Mouse (Mus musculus) spleen, postnatal 36 days (tissue): ENCODE results near the gene Zcwpw1.

Source experiments
- DNase-seq, 2 experiments: peaks; one replicate each; pipeline ENCODE4 v3.0.0; 2022; ENCODE audit warnings: low spot score in 2 of 2, mixed read lengths in 1 of 2

Gene Zcwpw1

GRCm38 (mm10) chr5:137784546-137784945, 3.1 kb upstream of the Zcwpw1 start:
- DNase-seq, result no peak

DNA sequence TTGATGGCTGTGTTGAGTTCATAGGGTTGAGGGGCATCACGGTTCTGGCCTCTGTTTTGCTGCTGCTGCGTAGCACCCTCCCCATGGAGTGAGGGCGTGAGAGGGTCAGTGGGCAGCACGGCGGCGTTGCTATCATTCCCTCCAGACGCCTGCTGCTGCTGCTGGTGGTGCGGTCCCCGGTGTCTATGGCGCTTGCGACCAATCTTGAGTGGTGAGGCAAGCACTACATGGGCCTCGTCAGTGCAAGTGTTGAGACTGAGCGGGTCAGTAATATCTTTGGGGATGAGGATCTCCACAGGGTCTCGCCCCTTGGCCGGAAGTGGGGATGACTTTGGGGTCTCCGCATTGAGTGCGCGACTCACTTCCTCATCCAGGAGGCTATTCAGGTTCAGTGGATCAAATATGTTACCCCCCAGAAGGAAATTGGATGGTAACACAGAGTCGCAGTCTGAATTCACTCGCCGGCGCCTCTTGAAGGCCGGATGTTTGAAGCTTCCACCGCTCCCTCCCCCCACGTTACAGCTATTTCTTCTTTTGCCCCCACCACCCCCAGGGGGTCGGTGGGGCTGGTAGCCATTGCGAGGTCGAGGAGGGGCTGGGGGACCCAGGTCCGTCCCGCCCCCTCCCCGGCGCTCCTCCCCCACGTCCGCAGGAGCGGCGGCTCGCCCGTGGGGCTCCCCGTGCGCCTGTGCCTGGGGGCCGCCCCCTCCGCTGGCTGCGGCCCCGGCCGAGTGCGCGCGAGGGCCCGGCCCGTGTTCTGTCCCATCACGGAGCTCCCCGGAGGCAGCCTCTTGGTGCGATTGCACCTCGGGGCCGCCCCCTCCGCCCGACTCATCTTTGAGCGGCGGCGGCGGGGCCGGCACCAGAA, 2.2 kb upstream of the Zcwpw1 start:
- peak; percentile 37 to 68 for DNase-seq

GRCm38 (mm10) chr5:137786109-137786942, 1.3 kb upstream of the Zcwpw1 start:
- DNase-seq, result peak; percentile 99 to 100

- peak in 1 of 2 experiments; percentile 40 for DNase-seq
Observed at GRCm38 (mm10) chr5:137788171-137788570, 573 bp downstream of the Zcwpw1 start.

DNA sequence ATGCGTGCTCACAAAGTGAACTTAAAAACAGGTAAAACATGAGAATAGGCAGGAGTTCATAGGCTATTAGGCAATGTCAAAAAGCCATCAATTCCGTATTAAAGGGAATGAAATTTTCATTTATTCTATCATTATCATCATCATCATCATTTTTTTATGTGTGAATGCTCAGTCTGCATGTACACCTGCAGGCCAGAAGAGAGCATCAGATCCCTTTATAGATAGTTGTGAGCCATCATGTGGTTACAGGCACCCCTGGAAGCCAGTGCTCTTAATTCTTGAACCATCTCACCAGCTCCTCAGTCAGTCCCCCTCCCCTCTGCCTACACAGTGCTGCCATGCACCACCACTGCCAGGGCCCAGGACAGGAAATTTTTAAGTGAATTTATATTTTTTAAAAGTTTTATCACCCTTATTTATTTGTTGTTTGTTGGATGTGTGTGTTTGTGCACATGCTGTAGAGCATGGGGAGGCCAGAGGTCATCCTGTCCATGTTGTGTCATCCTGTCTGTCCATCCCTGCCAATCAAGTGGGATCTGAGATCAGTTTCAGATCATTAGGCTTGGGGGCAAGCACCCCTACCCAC, 1.4 kb downstream of the Zcwpw1 start:
- DNase-seq, result no peak

DNA sequence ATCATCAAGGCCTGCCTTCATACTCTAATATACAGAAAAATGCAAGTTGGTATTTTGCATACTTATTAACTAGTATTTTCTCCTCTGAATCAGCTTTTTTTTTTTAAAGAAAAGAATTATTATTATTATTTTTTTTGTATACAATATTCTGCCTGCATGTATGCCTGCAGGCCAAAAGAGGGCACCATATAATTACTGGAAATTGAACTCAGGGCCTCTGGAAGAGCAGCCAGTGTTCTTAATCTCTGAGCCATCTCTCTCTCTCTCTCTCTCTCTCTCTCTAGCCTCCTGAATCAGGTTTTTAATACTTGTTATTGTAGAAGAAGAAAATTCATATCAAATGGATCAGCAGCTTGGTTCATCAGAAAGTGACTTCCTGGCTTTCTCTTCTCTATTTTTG, 4.0 kb downstream of the Zcwpw1 start:
- no peak for DNase-seq

- DNase-seq, result no peak
Observed at GRCm38 (mm10) chr5:137796606-137797005, 9.0 kb downstream of the Zcwpw1 start.

DNA sequence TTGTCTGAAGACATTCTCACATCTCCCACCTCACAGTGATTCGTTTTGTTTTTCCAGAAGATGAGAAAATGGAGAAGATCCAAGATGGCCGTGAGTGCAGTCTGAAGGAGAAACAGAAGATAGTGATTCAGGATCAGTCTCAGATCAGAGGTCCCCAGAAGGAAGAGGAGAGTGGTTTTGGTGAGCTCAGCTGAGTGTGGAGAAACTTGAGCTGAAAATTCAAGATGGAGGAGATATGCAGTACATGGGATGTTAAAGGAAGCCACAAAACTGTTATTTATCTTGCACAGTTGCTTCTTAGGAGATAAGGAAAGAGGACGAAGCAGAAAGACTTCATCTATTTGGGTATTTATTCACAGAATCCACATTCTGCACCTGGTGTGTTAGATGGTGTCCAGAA, 13.3 kb downstream of the Zcwpw1 start:
- no peak for DNase-seq

- no peak for DNase-seq
Observed at GRCm38 (mm10) chr5:137806158-137806557, 18.6 kb downstream of the Zcwpw1 start.

DNA sequence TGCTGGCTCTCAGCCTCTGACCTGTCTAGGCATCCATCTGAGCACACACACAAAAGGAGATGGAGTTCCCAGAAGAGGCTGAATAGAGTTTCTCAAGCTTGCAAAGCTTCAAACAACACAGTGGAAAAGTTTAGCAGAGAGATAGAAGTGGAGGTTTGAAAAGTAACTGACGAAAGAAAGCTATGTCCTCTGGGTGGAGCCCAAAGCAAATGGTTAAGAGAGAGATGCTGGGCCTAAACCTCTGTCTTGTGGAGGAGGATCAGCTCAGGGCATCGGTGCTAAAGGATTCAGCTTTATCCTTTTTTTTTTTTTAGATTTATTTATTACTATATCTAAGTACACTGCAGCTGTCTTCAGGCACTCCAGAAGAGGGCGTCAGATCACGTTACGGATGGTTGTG, 20.7 kb downstream of the Zcwpw1 start:
- DNase-seq, result no peak

DNA sequence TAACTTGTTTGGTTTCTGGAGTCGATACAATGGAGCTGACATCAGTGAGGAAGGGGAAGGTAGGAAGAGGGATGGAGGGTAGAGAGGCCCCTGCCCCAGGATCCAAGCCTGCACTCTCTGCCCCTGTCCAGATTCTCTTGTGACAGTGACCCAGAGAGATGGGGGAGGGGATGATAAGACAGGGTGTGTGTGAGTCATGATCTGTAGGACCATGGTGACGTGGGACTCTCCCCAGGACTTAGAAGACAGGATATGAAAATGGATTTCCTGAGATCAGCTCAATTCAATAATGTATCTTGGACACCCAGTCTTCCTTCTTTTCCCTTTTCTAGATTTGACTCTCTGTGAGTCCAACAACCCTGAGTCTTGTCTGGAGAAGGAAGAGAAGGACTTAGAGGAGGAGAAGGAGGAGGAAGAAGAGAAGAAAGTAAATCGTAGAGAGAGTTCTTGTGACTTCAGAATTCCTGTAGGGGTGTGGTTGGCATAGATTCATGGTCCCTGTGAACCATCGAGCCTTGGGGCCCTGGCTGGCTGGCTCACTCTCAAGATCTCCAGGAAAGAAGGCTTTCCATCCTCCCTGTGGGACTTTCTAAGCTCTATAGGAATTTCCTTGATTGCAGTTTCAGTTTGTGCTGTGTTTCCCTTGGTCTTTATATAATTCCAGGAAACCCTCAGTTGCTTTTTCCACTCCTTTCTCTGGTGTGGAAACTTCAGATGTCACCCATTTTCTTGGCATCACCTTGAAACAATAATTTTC, 30.0 kb downstream of the Zcwpw1 start:
- DNase-seq, result no peak

GRCm38 (mm10) chr5:137822126-137822525, 34.5 kb downstream of the Zcwpw1 start:
- no peak for DNase-seq

GRCm38 (mm10) chr5:137822602-137823001, 35.0 kb downstream of the Zcwpw1 start:
- DNase-seq, result no peak

DNA sequence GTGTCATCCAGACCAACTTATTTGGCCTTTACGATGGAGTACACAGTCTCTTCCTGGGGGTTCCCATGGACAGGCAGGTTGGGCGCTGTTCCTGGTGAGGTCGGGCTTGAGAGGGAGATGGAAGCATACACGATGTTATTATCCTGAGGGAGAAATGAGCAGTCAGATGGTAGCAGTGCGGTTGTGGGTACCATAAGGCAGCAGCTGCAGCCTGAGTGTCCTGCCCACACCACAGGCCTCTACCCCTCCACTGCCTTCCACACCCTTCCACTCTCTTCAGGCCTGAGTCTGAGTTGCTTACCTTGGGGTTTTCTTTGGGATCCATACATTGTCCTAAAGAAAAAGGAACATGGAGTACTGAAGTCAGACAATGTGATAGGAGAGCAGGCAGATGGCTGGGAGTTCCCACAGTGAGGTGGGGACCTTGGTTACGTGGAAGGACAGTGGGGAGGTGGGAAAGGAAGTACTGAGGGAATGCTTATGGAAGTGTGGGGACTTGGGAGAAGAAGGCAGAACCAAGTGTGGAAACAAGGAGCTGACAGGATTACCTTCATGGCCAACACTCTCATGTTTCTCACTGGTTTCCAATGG, 36.0 kb downstream of the Zcwpw1 start:
- DNase-seq, result no peak

- peak; percentile 14 to 36 for DNase-seq
Observed at GRCm38 (mm10) chr5:137825030-137825429, 37.4 kb downstream of the Zcwpw1 start.

- no peak for DNase-seq
Observed at GRCm38 (mm10) chr5:137825971-137826370, 38.4 kb downstream of the Zcwpw1 start.

DNA sequence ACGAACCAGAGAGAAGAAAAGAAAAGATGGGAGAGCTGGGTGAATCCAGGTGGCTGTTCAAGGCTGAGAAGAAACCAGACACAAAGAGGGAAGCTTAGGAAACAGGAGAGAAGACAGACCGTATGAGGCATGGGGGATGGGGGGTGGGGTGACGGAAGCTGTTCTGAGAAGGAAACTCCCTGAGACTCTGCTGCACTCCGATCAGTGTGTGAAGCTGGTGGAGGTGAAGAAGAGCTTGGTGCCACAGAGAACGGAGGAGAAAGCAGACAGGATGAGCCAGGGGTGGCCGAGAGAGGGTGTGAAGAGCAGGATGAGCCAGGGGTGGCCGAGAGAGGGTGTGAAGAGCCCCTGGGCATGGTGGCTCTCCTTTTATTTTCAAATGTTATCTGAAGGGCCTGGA, 38.8 kb downstream of the Zcwpw1 start:
- no peak for DNase-seq

- peak in 1 of 2 experiments; percentile 39 for DNase-seq
Observed at GRCm38 (mm10) chr5:137828694-137829093, 41.1 kb downstream of the Zcwpw1 start.

- no peak for DNase-seq
Observed at GRCm38 (mm10) chr5:137830238-137830637, 42.6 kb downstream of the Zcwpw1 start.

DNA sequence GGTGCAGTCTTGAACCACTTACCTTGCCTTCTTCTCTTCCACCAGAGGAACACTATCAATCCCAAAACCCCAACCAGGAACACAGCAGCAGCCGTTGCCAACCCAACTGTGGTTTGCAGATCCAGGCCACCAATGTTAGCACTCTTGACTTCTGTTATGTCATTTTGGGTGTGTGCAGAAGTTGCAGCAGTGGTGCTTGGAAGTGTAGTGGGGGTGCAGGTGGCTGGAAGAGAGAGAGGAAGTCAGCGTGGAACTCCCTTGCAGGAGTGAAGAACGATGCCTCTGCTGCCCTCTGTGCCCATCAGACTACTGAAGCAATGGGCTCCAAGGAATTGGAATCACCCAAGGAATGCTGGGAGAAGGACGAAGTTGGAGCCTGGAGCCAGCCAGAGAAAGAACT, 43.5 kb downstream of the Zcwpw1 start:
- no peak for DNase-seq

GRCm38 (mm10) chr5:137831506-137831905, 43.9 kb downstream of the Zcwpw1 start:
- no peak for DNase-seq
